Mouse (Mus musculus) stomach, postnatal 0 days (tissue): ENCODE results near the gene Dab1.

ENCODE experiments used
- CTCF ChIP-seq: IDR thresholded peaks from 2 replicates; pipeline ENCODE4 v1.5.1; 2016; ENCODE audit warnings: antibody characterized with exemption, low read depth, mild to moderate bottlenecking, moderate library complexity
- EP300 ChIP-seq: optimal IDR thresholded peaks from 2 replicates; pipeline ENCODE3; 2016; ENCODE audit warnings: antibody characterized with exemption

DNA sequence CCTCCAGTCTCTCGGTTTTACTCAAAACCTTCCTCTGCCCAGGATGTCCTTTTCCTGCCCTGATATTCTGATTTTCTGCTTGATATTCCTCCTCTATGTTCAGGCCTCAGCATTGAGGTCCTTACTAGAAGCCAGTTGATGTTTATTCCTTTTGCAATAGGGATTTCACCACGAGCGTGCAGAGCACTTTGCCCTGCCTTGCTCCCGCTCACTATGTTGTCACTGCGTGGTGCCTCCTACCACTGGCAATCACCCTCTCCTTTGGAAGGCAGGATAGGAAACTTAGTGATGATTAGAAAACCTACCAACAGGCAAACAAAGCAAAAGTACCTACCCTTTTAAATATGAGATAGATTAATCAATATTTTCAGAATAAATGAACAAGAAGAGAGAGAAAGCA, 1160.3 kb downstream of the Dab1 start:
- TF ChIP-seq CTCF = no peak
- TF ChIP-seq EP300 = no peak
